Mouse (Mus musculus) 3T3-L1 (cell line): ENCODE results near the gene Hoxa9.
A peak's percentile ranks its signal among the peaks of the same experiment; 100 is the strongest.

ENCODE experiments used
- DNase-seq: peaks from one replicate; pipeline ENCODE4 v3.0.0-alpha.2; 2015; ENCODE audit warnings: low read depth, low spot score

Hoxa9 gene

DNA sequence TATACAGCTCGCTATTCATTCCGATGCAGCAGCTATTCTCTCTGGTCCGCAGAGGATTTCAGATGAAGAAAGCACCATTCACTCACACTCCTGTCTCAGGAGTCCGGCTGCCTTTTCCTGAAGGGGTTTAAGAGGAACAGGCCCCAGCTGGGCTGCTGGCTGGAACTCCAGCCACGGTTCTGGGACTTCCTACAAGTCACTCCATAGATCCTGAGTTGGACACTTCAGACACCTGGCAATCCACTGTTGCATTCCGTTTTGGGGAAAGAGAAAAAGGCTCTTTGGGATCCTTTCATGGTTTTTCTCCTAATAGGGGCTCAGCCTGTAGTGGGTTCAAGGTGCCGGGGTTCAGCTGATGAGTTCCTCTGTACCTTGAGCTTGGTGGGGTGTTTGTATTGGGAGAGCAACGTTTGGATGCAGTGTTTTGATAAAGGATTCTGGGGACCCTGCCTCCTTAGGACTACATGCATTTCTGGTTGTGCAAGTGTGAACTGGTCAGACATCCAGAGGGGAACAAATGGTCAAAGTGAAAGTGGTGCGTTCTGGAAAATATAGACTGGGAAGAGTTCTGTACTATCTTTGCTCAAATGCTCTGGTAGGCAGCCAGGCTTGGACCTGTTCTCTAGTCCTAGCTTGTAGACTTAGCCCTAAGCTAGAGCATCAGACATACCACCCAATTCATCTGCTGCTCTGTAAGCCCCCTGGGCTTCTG, 31.0 kb upstream of the Hoxa9 start:
- no peak for DNase-seq

- no peak for DNase-seq
Measured at GRCm38 (mm10) chr6:52260654-52261575, 30.0 kb upstream of the Hoxa9 start, which contains the start of gene Hoxa13. Hoxa13 (minus strand) TSS chr6:52260880.

- no peak for DNase-seq
Measured at GRCm38 (mm10) chr6:52259811-52260261, 28.9 kb upstream of the Hoxa9 start.

- DNase-seq = no peak
Measured at GRCm38 (mm10) chr6:52259081-52259790, 28.3 kb upstream of the Hoxa9 start.

GRCm38 (mm10) chr6:52256956-52257355, 26.1 kb upstream of the Hoxa9 start:
- peak; percentile 83 for DNase-seq

DNA sequence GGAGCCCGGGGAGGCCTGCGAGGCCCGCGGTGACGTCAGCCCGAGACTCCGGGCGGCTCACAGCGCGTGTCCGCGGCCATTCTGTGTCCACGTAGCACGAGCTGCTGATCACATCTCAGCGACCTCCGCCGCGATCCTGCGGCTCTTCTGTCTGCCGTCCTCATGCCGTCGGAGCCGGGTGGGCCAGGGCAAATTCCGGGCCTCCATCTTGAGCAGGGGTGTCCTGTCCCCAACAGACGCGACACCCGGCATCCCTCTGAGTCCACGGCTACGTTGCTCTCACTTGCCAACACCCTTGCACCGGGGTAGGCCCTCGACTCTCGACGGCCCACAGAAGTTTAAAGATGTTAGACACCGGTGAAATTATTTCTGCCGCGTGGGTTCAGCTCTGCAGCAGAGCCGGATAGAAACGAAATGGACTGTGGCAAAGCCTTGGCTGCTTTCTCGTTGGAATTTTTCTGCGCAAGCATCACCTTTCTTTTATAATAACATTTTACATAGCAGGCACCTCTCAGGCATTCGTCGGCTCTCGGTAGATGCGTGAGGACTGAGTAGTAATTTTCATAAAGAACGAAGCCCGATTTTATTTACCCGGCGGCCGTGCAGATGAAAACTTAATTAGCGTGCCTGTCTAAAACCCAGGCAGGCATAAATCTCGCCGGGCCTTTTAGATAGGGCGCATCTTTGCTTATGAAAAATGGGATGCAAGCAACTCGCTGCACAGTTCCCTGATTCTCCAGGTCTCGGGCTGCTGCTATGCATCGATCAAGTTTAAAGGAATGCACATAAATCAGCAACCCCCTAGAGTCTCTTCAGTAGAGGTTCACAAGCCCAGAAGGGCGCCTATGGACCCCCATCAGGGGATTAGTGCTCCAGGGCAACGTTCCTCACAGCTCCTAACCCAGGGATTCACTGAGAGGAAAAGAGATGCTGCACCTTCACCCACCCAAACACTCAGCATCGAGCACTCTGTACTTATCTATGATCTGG, 22.9 kb upstream of the Hoxa9 start:
- no peak for DNase-seq

GRCm38 (mm10) chr6:52252775-52253376, 22.0 kb upstream of the Hoxa9 start:
- DNase-seq = no peak

- no peak for DNase-seq
Measured at GRCm38 (mm10) chr6:52252016-52252774, 21.3 kb upstream of the Hoxa9 start.

DNA sequence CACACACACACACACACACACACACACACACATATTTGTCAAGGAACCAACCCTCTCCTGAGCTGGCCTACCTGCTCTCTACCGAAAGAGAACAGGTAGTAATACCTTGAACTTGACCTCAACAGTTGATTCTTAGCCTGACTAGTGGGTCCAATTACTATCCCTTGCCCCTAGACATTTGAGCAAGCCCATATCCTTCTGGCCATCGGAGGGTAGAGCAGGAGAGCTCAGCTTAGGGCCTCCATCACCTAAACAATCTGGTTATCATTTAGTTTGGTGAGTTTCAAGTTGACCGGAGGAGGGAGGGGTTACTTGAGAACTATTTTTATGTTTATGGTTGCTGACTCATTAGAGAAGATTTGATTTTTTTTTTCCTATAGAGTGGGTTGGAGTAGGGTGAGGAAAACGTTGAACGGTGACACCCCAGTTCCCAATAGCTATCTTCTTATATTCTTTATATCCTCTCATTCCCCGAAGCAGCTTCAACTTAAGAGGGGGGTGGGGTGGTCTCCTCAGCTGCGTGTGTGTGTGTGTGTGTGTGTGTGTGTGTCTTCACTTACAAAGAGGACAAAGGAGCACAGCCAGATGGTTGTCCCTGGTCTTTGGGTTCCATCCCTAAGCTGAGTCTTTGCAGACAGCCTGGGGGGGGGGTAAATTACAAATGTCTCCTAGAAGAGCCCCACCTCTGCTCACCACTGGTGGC, 20.4 kb upstream of the Hoxa9 start:
- no peak for DNase-seq

GRCm38 (mm10) chr6:52249826-52250225, 18.9 kb upstream of the Hoxa9 start:
- no peak for DNase-seq

- no peak for DNase-seq
Measured at GRCm38 (mm10) chr6:52249415-52249738, 18.5 kb upstream of the Hoxa9 start.

DNA sequence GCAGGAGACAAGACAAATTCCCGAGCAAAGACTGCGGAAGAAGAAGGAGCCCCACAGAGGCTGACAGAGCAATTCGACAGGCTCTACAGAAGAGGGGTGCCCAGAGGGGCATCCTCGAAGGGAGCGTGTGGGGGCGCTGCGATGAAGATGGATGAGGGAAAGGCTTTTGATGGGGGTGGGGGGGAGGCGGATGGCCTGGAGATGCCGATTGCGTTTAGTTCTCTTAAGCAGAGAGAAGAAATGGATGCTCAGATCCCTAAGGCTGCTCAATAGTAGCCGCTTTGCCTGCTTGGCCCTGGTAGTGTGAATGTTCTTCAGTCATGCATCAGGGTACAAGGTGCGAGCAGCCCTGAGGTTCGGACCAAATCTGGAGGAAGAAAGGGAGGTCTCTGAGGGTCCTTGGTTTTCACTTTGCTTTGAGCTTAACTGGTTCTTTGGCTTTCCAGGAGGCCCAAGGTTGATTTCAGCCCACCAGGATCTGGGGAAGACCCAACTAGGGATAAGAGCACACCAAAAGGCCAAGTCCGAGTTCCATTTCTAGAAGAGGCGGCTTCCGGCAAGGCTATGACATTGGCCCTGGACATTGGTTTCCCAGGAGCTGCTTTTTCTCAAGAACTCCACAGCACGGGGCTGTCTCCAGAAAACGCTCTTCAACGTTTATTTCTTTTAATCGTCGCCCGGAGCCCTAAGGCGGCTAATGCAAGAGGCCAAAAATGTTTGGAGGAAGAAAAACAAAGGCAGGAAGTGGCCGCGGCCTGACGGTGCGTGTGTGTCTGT, 17.9 kb upstream of the Hoxa9 start:
- no peak for DNase-seq

DNA sequence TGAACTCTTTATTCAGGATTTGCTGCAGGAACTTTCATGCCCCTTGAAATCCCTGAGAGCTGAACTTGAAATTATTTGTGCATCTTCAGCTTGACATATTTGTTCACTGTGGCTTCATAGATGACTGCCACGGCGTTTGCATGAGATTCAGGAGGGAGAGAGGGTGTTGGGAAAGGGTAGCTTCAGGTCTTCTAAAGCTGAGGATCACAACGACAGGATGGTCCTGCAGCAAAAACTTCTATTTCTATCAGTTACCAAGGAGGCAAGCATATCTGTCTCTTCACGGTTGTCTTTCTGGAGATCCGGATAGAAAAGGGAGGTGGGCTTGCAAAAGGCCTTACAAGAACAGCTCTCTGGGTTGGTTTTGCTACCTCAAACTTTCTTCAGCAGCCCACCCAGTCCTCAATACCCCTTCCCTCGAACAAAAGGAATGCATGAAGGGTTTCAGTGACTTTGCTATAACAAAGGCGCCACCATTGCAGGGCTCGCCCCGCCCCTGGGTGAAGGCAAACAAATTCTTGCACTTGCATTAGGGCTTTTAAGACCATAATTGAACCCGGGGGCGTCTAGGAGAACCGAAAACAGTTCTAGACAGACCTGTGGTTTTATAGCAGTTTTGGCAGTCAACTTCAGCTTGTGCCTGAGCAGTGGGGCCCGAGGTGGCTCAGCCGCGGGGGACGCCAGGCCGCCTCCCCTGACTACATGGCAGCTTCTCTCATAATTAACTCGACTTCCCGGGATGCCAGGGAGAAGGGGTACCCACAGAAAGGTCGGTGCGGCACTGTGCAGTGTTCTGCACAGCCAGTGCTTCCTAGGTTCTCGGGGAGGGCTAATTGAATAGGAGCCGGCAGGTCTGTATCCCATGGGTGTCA, 17.1 kb upstream of the Hoxa9 start:
- no peak for DNase-seq

- DNase-seq = no peak
Measured at GRCm38 (mm10) chr6:52246916-52247315, 16.0 kb upstream of the Hoxa9 start.

- no peak for DNase-seq
Measured at GRCm38 (mm10) chr6:52246403-52246803, 15.5 kb upstream of the Hoxa9 start.

GRCm38 (mm10) chr6:52245757-52246142, 14.9 kb upstream of the Hoxa9 start, which contains the start of gene Hoxa11:
Hoxa11 (minus strand) TSS chr6:52245810.
- no peak for DNase-seq

DNA sequence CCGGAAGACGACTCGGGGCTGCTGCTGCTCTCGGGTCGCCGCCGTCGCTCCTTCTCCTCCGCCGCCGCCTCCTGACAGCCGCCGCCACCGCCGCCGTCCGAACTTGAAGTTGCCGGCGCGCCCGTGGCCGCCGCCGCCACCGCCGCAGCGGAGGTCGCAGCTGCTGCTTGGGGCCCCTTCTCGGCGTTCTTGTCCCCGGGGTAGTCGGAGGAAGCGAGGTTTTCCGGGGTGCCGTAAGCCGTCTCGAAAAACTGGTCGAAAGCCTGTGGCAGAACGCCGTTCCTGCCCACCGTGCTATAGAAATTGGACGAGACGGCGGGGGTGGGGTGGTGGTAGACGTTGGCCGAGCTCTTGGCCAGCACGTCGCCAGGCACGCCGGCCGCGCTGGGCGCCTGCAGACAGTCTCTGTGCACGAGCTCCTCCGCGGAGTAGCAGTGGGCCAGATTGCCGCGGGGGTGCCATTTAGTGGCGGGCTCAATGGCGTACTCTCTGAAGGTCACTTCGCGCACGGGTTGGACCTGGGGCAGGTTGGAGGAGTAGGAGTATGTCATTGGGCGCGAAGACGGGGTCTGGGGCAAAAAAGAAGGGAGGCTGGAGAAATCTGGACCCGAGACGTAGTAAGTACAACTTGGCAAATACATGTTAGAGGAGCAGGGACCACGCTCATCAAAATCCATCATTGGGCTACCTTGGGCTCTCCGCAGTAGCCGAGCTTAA, 14.3 kb upstream of the Hoxa9 start:
- no peak for DNase-seq
